Mouse (Mus musculus): ENCODE results near the gene Tmem256.

- TF ChIP-seq CTCF (IDR thresholded peaks at IDR 0.05; ENCODE audit: low read depth, low read length) (no peak), POLR2A (IDR thresholded peaks at IDR 0.05; ENCODE audit: extremely low read depth, insufficient read depth, low read length) (no peak)
Measured at GRCm38 (mm10) chr11:69878952-69879351, 40.6 kb downstream of the Tmem256 start.
